Mouse (Mus musculus) MEL-GATA-1-ER (cell line): ENCODE data around the gene Nkrf.
A peak's percentile ranks its signal among the peaks of the same experiment; 100 is the strongest.

Experiments
- DNase-seq: peaks from one replicate; pipeline ENCODE4 v3.0.0-alpha.2; 2012; ENCODE audit warnings: low read depth; ENCODE audit errors: extremely low read depth

Nkrf gene

DNA sequence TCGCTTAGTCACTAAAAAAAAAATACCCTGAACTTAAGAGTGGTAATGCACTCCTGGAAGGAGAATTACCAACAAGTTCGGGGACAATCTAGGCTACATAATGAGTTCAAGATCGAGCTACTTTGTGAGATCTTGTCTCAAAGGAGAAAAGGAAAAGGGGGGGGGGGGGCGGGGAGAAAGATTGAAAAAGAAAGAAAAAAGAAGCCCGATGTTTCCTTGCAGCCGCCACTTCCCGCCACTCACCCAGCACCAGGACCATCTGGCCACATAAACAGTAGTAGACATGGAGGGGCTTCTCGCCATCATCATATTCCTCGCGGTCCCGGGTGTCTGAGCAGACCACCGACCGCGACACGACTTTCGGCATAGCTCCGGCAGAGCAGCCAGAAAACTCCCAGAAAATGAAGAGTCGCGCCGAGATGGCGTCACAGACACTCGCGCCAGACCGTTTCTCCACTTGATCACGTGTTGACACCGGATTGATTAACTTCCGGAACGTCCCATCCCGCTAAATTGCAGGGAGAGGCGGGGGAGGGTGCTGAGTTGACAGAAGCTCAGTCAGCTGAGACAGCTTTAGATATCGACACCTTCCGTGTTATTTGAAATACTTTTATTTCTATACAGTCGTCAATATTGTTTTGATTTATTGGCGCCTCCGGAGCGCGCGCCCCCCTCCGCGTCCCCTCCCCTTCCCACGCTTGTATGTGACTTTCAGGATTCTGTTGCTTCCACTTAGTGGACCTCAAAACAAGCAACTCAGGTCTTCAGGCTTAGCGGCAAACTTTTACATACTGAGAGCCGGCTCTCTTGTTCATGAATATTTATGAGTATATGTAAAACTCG is 38.7 kb downstream of the Nkrf start:
- DNase-seq: peak; percentile 71

DNA sequence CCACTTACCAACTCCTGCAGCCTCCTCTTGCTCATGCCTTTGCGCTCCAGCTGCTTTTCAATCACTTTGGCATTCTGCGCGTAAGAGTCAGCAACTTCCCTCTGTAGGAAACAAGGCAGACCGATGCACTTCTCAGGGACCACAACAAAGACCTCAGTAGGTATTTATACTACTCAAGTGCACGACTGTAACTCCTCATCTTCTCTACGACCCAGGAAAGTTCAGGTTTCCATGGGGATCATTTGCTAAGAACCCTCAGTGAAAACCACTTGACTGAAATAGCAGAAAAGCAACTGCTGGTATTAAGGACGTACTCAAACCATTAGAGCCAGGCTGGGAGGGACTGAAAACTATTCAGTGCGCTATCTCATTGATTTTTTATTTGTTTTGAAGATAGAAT is 50.1 kb downstream of the Nkrf start:
- no peak for DNase-seq

DNA sequence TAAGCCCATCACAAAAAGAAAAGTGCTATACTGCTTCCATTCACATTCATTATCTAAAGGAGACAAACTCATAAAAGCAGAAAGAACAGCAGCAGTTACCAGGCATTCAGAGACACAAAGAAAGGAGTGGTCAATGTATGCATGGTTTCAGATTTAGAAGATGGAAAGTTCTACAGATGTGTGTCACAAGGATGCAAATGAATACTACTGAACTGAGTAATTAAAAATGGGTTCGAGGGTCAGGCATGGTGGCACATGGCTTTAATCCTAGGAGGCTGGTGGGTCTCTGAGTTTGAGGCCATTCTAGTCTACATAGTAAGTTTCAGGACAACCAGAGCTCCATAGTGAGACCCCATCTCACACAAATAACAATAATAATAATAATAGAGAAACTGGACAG is 55.5 kb downstream of the Nkrf start:
- no peak for DNase-seq

DNA sequence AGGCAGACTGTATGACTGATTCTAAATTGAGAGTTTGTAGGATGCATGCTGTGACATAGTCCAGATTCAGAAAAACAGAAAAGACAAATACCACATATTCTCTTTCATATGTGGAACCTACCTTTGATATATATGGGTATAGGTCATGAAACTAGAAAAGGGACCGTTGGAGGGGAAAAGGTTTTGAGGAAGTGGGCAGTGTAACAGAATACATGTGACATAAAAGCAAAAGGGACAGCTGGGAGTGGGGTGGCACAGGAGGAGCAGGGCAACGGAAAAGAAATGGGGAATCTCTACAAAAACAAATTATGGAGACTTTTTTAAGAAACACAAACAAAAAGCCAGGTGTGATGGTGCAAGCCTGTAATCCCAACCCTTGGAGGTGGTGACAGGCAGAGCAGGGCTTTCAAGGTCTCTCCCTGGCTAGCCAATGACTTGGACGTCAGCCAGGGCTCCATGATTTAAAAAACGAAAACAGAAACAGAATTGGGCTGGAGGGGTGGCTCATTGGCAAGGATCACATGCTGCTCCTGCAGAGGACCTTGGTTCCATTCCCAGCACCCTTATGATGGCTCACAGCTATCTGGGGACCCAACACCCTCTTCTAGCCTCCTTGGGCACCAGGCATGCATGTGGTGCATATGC is 59.2 kb downstream of the Nkrf start:
- DNase-seq: no peak

- DNase-seq: no peak
These were observed 61.0 kb downstream of the Nkrf start for GRCm38 (mm10) chrX:36841698-36842097.

GRCm38 (mm10) chrX:36839391-36839790 is 63.3 kb downstream of the Nkrf start:
- no peak for DNase-seq
